Mouse (Mus musculus) T-helper 2 cell (primary cell): ENCODE measurements around the gene Etfbkmt.

Experiments
- in situ Hi-C: fragments of 300-600 bp; cut with MboI, MseI; formaldehyde crosslinking; loops from one replicate; pipeline ENCODE4 v1.15.1; 2025; ENCODE audit warnings: high pct_unique_total_duplicates

The Etfbkmt gene

GRCm38 (mm10) chr6:149174932-149175570 is 35.4 kb downstream of the Etfbkmt start:
- in situ Hi-C loops: loop anchor here (25.0 kb wide), 1 partner anchor 963 kb away; the partner anchor contains the start of gene Ergic2

- in situ Hi-C loops: loop anchor here (25.0 kb wide), 1 partner anchor 967 kb away; the partner anchor contains the start of gene Ergic2
Observed at GRCm38 (mm10) chr6:149179064-149179463, 39.4 kb downstream of the Etfbkmt start.

DNA sequence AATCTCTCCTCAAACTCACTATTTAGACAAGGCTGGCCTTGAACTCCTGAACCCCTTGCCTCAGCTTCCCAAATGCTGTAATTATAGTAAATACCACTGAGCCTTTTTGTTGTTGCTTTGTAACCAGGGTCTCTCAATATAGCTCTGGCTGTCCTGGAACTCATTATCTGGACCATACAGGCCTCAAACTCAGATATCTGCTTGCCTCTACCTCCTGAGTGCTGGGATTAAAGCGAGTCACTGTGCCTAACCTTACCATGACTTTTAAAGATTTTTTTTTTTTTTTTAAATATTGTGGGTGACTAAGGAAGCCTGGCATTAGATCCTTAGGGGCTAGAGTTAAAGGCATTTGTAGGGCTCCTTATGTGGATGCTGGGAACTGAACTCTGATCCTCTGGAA is 44.4 kb downstream of the Etfbkmt start:
- in situ Hi-C loops: loop anchor here (25.0 kb wide), 1 partner anchor 972 kb away; the partner anchor contains the start of gene Ergic2

DNA sequence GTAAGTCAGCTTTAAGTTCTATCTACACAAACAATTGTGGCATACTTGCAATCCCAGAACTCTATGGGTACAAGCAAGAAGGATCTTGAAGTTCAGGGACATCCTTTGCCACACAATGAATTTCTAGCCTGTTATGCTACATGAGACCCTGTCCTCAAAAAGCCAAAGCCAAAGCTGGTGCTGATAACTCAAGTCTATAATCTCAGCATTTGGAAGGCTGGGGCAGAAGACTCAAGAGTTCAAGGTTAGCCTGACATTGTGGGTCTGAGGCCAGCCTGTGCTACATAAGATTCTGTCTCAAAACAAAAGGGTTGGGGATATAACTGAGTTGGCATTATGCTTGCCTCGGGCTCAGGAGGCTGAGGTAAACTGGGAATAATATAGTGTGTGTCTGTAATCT is 47.7 kb downstream of the Etfbkmt start:
- in situ Hi-C loops: loop anchor here (5.0 to 25.0 kb wide), 2 partner anchors 45 to 975 kb away; partner anchors contain the start of gene Ergic2

DNA sequence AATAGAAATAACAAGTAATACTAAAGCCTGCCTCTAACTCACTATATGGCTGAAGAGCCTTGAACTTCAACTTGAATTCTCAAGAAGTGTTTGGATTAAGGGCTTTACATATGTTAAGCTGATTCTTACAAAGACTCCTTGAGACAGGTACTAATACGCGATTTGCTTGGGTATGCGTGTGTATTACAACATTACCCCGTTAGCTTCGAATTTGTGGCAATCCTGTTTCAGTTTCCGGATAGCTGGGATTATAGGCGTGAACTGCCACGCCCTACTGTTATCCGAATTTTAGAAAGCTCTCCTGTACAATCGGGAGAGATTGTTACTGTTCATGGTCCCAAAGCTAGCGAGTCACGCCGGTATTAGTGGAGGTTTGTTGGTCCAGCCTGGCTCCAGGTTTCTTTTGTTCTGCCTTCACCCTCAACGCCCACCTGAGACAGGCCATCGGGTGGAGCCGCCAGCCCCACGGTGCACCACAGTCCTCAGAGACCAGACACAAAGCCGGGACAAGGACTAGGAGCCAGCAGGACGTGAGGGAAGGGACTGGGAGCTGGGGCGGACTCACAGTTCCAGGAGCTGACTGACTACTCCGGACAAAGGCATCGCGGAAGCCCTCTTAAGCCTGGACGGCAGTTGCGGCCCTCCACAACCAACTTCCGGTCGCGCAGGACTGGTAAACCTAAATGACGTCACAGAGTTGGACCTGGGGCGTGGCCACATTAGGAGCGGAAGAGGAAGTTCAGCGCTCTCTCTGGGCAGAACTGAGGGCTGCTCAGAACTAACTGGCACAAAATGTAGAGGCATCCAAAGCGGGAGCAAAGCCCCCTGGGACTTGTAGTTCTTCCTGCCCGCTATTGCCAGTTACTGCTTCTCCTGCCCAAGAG is 48.6 kb downstream of the Etfbkmt start, which contains the start of gene Amn1:
TSS of gene Amn1 (minus strand) at position 672 of the 884 bp plus-strand sequence.
- in situ Hi-C loops: loop anchor here (5.0 to 25.0 kb wide), 2 partner anchors 46 to 976 kb away; partner anchors contain the start of gene Ergic2

- in situ Hi-C loops: loop anchor here (5.0 to 25.0 kb wide), 2 partner anchors 47 to 977 kb away; partner anchors contain the start of gene Ergic2
Observed at GRCm38 (mm10) chr6:149188925-149189257, 49.2 kb downstream of the Etfbkmt start.

DNA sequence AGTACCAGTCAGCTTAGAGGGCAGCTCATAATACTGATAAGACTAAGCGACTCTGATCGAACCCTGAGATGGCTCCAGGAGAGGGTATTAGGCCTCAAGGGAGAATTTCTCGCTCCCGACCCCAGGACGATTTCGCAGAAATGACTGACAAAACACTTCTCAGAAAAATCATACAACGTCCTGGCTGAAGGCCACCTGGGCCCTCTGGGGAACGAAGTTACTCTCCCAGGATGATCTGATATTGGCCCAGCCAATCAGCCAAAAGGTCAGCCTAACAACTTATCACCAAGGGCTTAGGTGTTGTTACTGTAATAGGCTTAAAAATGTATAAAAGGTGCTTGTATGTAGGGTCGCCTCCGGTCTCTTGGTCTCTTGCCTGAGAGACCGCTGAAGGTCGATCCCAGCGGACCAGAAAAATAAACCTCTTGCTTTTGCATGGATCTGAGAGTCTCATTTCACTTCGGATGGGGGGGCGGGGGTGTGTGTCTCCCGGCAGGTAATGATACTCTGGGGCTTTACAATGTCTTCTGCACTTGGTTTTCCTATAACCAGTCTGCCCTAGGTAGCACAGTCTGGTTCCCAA is 49.8 kb downstream of the Etfbkmt start:
- in situ Hi-C loops: loop anchor here (5.0 to 25.0 kb wide), 2 partner anchors 47 to 977 kb away; partner anchors contain the start of gene Ergic2

- in situ Hi-C loops: loop anchor here (10.0 to 25.0 kb wide), 2 partner anchors 113 to 980 kb away; partner anchors contain the start of genes Ergic2 and Resf1
Observed at GRCm38 (mm10) chr6:149191951-149192350, 52.3 kb downstream of the Etfbkmt start.

DNA sequence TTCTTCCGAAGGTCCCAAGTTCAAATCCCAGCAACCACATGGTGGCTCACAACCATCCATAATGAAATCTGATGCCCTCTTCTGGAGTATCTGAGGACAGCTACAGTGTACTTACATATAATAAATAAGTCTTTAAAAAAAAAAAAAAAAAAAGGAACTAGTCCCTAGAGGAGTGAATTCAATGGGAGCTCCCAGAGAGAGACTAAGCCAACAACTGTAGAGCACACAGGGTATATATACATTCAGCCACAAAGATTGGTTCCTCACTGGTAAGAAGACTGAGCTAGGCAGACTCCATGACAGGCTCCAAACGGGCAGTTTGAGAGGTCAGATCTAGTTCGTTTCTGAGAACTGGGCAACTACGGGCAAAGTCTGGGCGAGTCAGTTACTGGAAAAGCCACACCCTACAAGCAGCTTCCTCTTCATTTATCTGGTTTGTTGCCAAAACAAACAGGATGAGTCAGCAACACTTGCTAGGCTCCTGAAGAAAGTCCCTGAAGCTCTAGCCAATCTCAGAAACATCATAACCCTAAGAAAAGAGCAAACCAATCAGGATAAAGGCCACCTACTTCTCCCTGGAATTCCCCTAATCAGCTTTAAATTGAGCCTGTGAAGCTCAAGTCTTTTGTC is 53.7 kb downstream of the Etfbkmt start:
- in situ Hi-C loops: loop anchor here (10.0 to 25.0 kb wide), 2 partner anchors 111 to 981 kb away; partner anchors contain the start of genes Ergic2 and Resf1

DNA sequence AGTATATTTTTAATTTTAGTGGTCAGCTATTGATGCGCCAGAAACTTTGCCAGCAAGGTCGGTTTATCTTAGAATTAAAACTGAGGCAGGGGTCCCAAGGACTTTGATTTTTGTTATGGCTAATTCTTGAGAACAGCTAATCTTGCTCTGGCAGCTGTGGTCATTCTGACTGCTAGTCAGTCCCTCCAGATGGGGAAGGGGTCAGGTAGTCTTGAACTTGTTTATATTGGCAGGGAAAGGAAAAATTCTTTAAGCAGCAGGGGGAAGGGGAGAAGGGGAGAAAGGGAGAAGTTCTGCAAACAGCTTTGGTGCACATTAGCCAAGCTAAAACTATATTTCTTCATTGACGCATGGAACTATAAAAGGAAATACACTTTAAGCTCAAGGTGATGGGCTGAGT is 57.5 kb downstream of the Etfbkmt start:
- in situ Hi-C loops: loop anchor here (10.0 to 25.0 kb wide), 2 partner anchors 108 to 985 kb away; partner anchors contain the start of genes Ergic2 and Resf1

GRCm38 (mm10) chr6:149198572-149198971 is 58.9 kb downstream of the Etfbkmt start:
- in situ Hi-C loops: loop anchor here (10.0 to 25.0 kb wide), 2 partner anchors 106 to 986 kb away; partner anchors contain the start of genes Ergic2 and Resf1
